Mouse (Mus musculus) thymus, postnatal 0 days (tissue): Measurements from ENCODE around the gene Shc2. TPM values are rescaled to one million over a fixed set of nuclear protein-coding genes. Genes with fewer than 3 reads are reported as not detected.

Experiments
- DNase-seq: peaks from one replicate; pipeline ENCODE4 v3.0.0-alpha.2; 2015; ENCODE audit warnings: low spot score
- polyA plus RNA-seq: library from polyadenylated mRNA; unstranded; fragments of >200 nt; fragmentation: Nextera tagmentation; extraction: Ambion mirVana; gene quantifications from 2 replicates; pipeline ENCODE4 v1.2.1, GENCODE M21; 2015

Shc2 gene
- polyA plus RNA-seq, 1 experiment from 2014 or later, result 0.26 TPM

DNA sequence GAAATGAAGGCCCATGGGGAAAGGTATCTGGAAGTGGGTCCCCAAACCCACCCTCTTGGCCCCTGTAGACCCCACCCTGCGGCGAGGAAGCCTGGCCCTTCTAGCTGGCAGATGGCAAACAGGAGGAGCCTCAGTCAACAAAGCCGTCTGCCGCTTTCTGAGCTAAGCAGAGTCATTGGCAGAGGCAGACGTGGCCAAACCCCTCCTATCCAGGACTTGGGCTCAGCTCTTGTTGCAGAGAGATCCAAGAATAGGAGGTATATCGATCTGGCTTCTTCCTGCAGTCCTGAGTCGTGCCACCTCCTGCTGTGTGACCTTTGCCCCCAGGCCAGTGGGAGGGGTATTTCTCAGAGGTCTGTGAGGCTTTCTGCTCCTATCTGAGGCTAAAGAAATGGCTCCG, 21.9 kb downstream of the Shc2 start:
- no peak for DNase-seq

GRCm38 (mm10) chr10:79614305-79614643, 23.4 kb downstream of the Shc2 start:
- no peak for DNase-seq

GRCm38 (mm10) chr10:79613578-79614304, 24.0 kb downstream of the Shc2 start, which contains the start of gene C2cd4c:
C2cd4c (minus strand) TSS chr10:79614025.
- DNase-seq, result no peak

- no peak for DNase-seq
Observed at GRCm38 (mm10) chr10:79612192-79613135, 25.3 kb downstream of the Shc2 start.

DNA sequence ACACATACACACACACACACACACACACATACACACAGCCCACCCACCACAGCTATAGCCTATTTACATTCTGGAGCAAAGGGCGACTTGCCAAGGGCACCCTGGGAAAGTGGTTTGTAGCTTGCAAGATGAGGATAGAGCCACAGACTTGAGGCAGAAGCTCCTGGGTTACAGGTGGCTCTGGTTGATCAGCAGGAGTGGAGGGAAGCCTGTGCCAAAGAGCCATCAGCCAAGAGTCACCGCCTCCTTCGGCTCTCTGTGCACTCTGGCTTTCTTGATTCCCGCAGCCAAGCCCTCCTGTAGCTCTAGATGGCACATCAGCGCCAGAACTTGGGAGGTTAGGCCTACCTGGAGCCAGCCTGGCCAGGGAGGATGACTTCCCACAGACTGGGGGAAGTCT, 26.4 kb downstream of the Shc2 start:
- DNase-seq, result no peak

DNA sequence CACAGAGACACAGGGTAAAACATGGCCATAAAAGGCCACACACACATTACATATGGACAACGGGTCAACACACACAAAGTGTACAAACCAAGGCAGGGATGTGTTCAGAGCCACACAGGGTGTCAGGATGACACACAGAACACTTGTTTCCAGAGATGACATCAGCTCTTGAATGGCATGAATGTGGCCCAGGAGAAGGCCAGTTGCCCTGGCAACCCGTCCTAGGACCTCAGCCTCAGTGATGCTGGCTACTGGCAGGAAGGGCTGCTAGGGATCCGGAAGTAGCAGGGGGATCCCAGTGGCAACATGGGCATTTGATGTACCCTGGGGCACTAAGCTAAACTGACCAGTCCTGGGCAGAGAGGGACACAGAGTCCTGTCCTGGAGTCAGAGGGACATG, 28.4 kb downstream of the Shc2 start:
- no peak for DNase-seq

GRCm38 (mm10) chr10:79607892-79608291, 29.8 kb downstream of the Shc2 start:
- no peak for DNase-seq

- no peak for DNase-seq
Observed at GRCm38 (mm10) chr10:79606537-79606936, 31.2 kb downstream of the Shc2 start.

- DNase-seq, result no peak
Observed at GRCm38 (mm10) chr10:79597936-79598230, 39.8 kb downstream of the Shc2 start.

- no peak for DNase-seq
Observed at GRCm38 (mm10) chr10:79597051-79597935, 40.4 kb downstream of the Shc2 start.

- DNase-seq, result no peak
Observed at GRCm38 (mm10) chr10:79595590-79595929, 42.2 kb downstream of the Shc2 start.

GRCm38 (mm10) chr10:79594872-79595589, 42.7 kb downstream of the Shc2 start:
- DNase-seq, result peak; percentile 56

DNA sequence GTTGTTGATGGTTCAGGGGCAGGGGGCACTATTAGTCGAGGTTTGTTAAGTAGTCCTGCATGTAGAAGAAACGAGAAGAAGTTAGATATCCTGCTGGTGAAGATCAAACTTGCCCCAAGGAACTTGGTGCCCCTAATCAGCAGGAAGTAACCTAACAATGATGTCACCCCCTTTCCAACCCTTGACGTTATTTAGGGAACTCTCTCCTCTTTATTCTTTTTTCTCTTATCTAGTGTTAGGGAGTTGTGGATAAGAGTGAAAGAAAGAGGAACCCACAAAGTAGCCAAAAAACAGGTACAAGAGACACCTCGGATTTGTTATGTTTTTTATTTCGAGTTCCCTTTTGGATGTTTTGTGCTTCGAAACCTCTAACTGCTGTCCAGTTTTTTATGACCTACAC, 43.6 kb downstream of the Shc2 start:
- DNase-seq, result no peak

DNA sequence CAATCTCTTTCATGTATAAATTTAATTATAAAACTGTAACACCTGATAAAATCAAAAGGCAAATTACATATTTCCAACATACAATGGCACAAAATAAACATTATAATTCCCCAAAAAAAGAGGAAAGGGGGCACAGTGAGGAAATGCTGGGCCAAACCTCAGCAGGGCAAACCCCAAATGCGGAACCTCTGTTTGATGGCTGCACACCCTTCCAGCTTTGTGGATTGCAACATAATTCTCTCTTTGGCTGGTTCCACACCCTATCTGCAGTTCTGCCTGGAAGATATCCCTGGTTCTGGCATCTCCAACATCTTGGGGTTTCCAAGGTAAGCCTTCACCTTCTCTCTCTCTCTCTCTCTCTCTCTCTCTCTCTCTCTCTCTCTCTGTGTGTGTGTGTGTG, 47.0 kb downstream of the Shc2 start:
- no peak for DNase-seq

DNA sequence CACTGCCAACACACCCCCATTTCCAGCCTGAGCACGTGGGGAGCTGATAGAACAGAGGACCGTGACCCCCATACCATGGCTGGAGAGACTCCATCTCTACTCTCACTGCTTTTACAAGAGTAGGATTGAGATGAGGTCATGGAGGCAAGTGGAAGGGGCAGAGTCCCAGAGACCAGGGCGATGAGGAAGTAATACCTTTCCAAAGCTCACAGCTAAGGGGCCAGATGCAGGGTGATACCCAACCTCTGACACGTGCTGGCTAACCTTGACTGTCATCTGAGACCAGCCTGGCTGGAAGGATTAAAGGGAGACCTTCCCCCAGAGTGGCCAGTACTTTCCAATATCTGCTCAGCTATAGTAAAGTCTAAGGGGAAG, 50.0 kb downstream of the Shc2 start:
- DNase-seq, result no peak

GRCm38 (mm10) chr10:79587061-79587751, 50.5 kb downstream of the Shc2 start, which contains the start of gene Theg:
Theg (minus strand) TSS chr10:79587331.
- DNase-seq, result no peak

GRCm38 (mm10) chr10:79586243-79586642, 51.5 kb downstream of the Shc2 start:
- DNase-seq, result no peak

GRCm38 (mm10) chr10:79585723-79586122, 52.0 kb downstream of the Shc2 start:
- DNase-seq, result no peak

GRCm38 (mm10) chr10:79585136-79585535, 52.6 kb downstream of the Shc2 start:
- no peak for DNase-seq

DNA sequence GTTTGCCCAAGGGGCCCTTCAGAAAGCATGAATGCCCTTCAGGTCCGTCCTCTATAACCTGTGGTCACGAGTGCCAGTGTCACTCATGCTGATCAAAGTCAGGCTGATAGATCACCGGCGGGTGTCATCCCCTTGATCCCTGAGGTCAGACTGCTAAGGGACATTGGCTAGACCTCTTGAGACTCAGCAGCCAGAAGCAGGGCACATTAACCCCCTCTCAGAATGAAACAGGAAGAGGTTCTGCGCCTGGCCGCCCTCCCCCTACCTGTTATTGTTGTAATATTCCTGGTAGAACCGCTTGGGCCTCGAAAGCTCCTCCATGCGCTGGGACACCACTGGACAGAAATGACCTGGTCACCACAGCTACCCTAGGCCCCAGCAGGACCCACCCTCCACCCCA, 53.3 kb downstream of the Shc2 start:
- no peak for DNase-seq

GRCm38 (mm10) chr10:79584021-79584420, 53.7 kb downstream of the Shc2 start:
- no peak for DNase-seq
